ENCODE assay signal across 16 mouse cellular contexts in the genomic region with DNA sequence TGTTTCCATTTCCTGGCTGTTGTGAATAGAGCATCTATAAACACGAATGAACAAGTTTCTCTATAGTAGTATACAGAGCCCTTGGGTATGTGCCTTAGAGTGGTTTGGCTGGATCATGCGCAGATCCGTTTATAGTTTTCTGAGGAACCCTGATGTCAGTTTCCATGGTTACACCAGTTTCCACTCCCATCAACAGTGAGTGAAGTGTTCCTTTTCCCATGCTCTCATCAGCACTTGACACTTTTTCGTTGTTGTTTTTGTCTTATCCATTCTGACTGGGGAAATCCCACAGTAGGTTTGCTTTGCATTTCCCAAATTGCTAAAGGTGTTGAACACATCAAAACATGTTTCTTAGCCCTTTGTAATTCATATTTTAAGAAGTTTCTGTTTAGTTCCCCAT.
"Had no signal": no experiment of that assay in that cellular context is flagged by ENCODE, and none has a peak within 500 bp of the region (broad histone marks: within the 10 kb centered on the region; RNA-seq: fewer than 3 reads in every experiment).

No protein-coding gene starts in this region.

- DNase-seq: kidney, postnatal 36 days; layer of hippocampus, adult 9-11 months; layer of hippocampus, postnatal 36 days; lung, postnatal 14 days; retina, postnatal 1 day; right cerebral cortex, postnatal 4 days; spleen, adult 18-20 months; thymus, postnatal 4 days had no signal

- H3K27me3 ChIP-seq: limb, embryonic 15.5 days; liver, embryonic 12.5 days; lung, embryonic 15.5 days; midbrain, embryonic 12.5 days; neural tube, embryonic 13.5 days had no signal

- H3K27ac ChIP-seq: kidney, postnatal 0 days; limb, embryonic 15.5 days; liver, embryonic 12.5 days; lung, embryonic 15.5 days; macrophage; midbrain, embryonic 12.5 days; neural tube, embryonic 13.5 days had no signal

- H3K4me3 ChIP-seq: limb, embryonic 15.5 days; liver, embryonic 12.5 days; lung, embryonic 15.5 days; megakaryocyte, embryonic 14.5 days; midbrain, embryonic 12.5 days; neural tube, embryonic 13.5 days had no signal

- ATAC-seq: liver, embryonic 12.5 days had no signal

- H3K9me3 ChIP-seq: limb, embryonic 15.5 days; liver, embryonic 12.5 days; lung, embryonic 15.5 days; midbrain, embryonic 12.5 days; neural tube, embryonic 13.5 days had no signal

- H3K4me2 ChIP-seq: limb, embryonic 15.5 days; liver, embryonic 12.5 days; lung, embryonic 15.5 days; midbrain, embryonic 12.5 days; neural tube, embryonic 13.5 days had no signal

- H3K4me1 ChIP-seq: limb, embryonic 15.5 days; liver, embryonic 12.5 days; lung, embryonic 15.5 days; megakaryocyte, embryonic 14.5 days; midbrain, embryonic 12.5 days; neural tube, embryonic 13.5 days had no signal

- H3K36me3 ChIP-seq: limb, embryonic 15.5 days; liver, embryonic 12.5 days; lung, embryonic 15.5 days; midbrain, embryonic 12.5 days; neural tube, embryonic 13.5 days had no signal

- H3K9ac ChIP-seq: limb, embryonic 15.5 days; liver, embryonic 12.5 days; lung, embryonic 15.5 days; midbrain, embryonic 12.5 days; neural tube, embryonic 13.5 days had no signal
